Mouse (Mus musculus): Measurements from ENCODE around the gene Trappc12. TPM values are rescaled to one million over a fixed set of nuclear protein-coding genes. Genes with fewer than 3 reads are reported as not detected.
A peak's percentile ranks its signal among the peaks of the same experiment; 100 is the strongest.

Gene Trappc12
- polyA plus RNA-seq, 1 experiment from 2014 or later, result 16.7 TPM

DNA sequence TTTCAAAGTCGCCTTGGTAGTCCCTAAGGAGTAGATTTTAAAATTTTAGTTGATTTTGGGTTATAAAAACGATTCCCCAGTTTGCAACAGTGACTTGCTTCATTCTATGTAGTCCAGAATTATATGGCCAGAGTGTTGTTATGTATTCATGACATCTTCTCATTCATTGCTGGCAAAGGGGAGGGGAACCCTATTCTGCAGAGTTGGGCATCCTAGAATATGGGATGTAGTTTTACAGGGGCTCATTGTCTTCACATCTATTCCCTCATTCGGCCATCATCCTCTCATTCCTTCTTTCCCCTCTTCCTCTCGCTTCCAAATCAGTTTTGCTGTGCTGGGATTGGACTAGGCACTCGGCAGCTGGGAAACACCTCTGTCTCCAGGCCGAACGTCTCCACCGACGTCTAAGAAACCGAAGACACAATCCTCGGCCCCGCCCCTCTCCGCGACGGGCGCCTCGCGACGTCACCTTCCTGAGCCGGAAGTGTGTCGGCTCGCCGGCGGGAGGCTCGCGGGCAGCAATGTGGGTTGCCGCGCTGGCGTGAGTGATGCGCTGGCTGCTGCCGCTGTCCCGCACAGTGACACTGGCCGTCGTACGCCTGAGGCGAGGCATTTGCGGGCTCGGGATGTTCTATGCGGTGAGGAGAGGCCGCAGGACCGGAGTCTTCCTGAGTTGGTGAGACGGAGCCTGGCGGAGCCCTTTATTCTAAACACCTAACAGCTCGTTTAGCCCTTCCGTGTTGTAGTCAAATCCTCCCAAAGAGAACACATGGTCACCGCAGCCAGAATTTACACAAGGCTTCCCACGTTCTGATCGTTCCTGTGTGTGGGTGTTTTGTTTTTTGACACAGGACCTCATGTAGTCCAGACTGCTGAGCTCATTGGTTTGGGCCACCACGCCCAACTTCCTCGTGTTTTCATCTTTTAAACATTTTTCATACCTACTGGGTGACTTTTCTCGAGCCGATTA is 100.8 kb downstream of the Trappc12 start, which contains the start of gene Rnaseh1:
Gene Rnaseh1 (plus strand): TSS at position 462 of the 970 bp plus-strand sequence.
- Histone ChIP-seq H3K36me3 (replicated peaks) (peaks cover 20% of the 10 kb centered on the region; the same call in 1 of the 2 replicates), H3K27ac (replicated peaks) (peak within 1 kb of the TSS; percentile 77), H3K9ac (peak within 1 kb of the TSS; percentile 83), H3K4me3 (replicated peaks) (peak within 1 kb of the TSS; percentile 85), H3K4me1 (replicated peaks) (peaks cover 18% of the 10 kb centered on the region), H3K4me2 (peak within 1 kb of the TSS; percentile 76), H3K9me3 (replicated peaks) (no peaks in the 10 kb centered on the region), H3K27me3 (peaks cover 10% of the 10 kb centered on the region; the same call in 1 of the 2 replicates)
- WGBS (ENCODE audit: insufficient replicate concordance), result 2% methylated on average over 52 of the region's 52 CpGs
- peak; percentile 90 for ATAC-seq (ENCODE audit: insufficient read depth)

Small RNAs within 50 kb of the gene (microRNA-seq; reads per million reads assigned to microRNA genes)
- gene Mir6937, result not detected

Other genes starting within 250 kb of the Trappc12 start
- gene Dcdc2c, start 198.1 kb downstream of the Trappc12 start, polyA plus RNA-seq (2015; fragmentation: Nextera tagmentation; extraction: Ambion mirVana), result 0.08 TPM in 1 of 2 replicates, not detected in the other
- not detected in 2 replicates for gene Allc, start 167.9 kb downstream of the Trappc12 start, polyA plus RNA-seq (2015; fragmentation: Nextera tagmentation; extraction: Ambion mirVana)
- gene Colec11, start 127.1 kb downstream of the Trappc12 start, polyA plus RNA-seq (2015; fragmentation: Nextera tagmentation; extraction: Ambion mirVana), result 15.6 and 17.8 TPM in 2 replicates
- gene Rps7, start 114.5 kb downstream of the Trappc12 start, polyA plus RNA-seq (2015; fragmentation: Nextera tagmentation; extraction: Ambion mirVana), result 293 and 369 TPM in 2 replicates
- 10.8 and 11.7 TPM in 2 replicates for gene Rnaseh1, start 100.9 kb downstream of the Trappc12 start, polyA plus RNA-seq (2015; fragmentation: Nextera tagmentation; extraction: Ambion mirVana)
- 53.4 and 56.7 TPM in 2 replicates for gene Adi1, start 75.2 kb downstream of the Trappc12 start, polyA plus RNA-seq (2015; fragmentation: Nextera tagmentation; extraction: Ambion mirVana)
- gene Eipr1, start 1.3 kb upstream of the Trappc12 start, polyA plus RNA-seq (2015; fragmentation: Nextera tagmentation; extraction: Ambion mirVana), result 27.1 and 31.7 TPM in 2 replicates